Mouse (Mus musculus): ENCODE measurements around the gene Tcn2.
"Not testable (repeated sequence)": the region's sequence is repeated elsewhere in the genome, so short reads cannot be mapped to it uniquely, and the experiment has no call there.

Gene Tcn2

GRCm38 (mm10) chr11:3931511-3932211 is at the start of gene Tcn2:
Gene Tcn2, minus strand, starts transcription at chr11:3932159.
- no peak for DNase-seq (ENCODE audit: extremely low spot score, low read depth, low spot score)

- DNase-seq (ENCODE audit: extremely low spot score, low read depth, low spot score) = no peak
These were observed 49.6 kb upstream of the Tcn2 start for GRCm38 (mm10) chr11:3981536-3981935.

GRCm38 (mm10) chr11:3978421-3978820 is 46.5 kb upstream of the Tcn2 start:
- DNase-seq (ENCODE audit: extremely low spot score, low read depth, low spot score) = no peak

- no peak for DNase-seq (ENCODE audit: extremely low spot score, low read depth, low spot score)
These were observed 44.7 kb upstream of the Tcn2 start, which contains the start of gene 4930556J24Rik for GRCm38 (mm10) chr11:3976678-3977077. Gene 4930556J24Rik, minus strand, starts transcription at chr11:3976778.

- DNase-seq (ENCODE audit: extremely low spot score, low read depth, low spot score) = no peak
These were observed 42.4 kb upstream of the Tcn2 start for GRCm38 (mm10) chr11:3974311-3974710.

GRCm38 (mm10) chr11:3973081-3973480 is 41.1 kb upstream of the Tcn2 start:
- DNase-seq (ENCODE audit: extremely low spot score, low read depth, low spot score) = no peak

- DNase-seq (ENCODE audit: extremely low spot score, low read depth, low spot score) = no peak
These were observed 38.4 kb upstream of the Tcn2 start for GRCm38 (mm10) chr11:3970361-3970760.

- no peak for DNase-seq (ENCODE audit: extremely low spot score, low read depth, low spot score)
These were observed 37.9 kb upstream of the Tcn2 start for GRCm38 (mm10) chr11:3969837-3970236.

- DNase-seq (ENCODE audit: extremely low spot score, low read depth, low spot score) = no peak
These were observed 32.6 kb upstream of the Tcn2 start for GRCm38 (mm10) chr11:3964416-3965172.

GRCm38 (mm10) chr11:3963610-3964415 is 31.9 kb upstream of the Tcn2 start, which contains the start of gene Pes1:
Gene Pes1, plus strand, starts transcription at chr11:3963975.
- peak; percentile 97 for DNase-seq (ENCODE audit: extremely low spot score, low read depth, low spot score)

GRCm38 (mm10) chr11:3963155-3963554 is 31.2 kb upstream of the Tcn2 start:
- no peak for DNase-seq (ENCODE audit: extremely low spot score, low read depth, low spot score)

- no peak for DNase-seq (ENCODE audit: extremely low spot score, low read depth, low spot score)
These were observed 29.8 kb upstream of the Tcn2 start for GRCm38 (mm10) chr11:3961761-3962160.

- no peak for DNase-seq (ENCODE audit: extremely low spot score, low read depth, low spot score)
These were observed 28.9 kb upstream of the Tcn2 start for GRCm38 (mm10) chr11:3960901-3961300.

GRCm38 (mm10) chr11:3955371-3955770 is 23.4 kb upstream of the Tcn2 start:
- not testable (repeated sequence) for DNase-seq (ENCODE audit: extremely low spot score, low read depth, low spot score)

GRCm38 (mm10) chr11:3954876-3955275 is 22.9 kb upstream of the Tcn2 start:
- DNase-seq (ENCODE audit: extremely low spot score, low read depth, low spot score) = not testable (repeated sequence)

- no peak for DNase-seq (ENCODE audit: extremely low spot score, low read depth, low spot score)
These were observed 14.4 kb upstream of the Tcn2 start for GRCm38 (mm10) chr11:3946386-3946785.

- DNase-seq (ENCODE audit: extremely low spot score, low read depth, low spot score) = no peak
These were observed 9.4 kb upstream of the Tcn2 start for GRCm38 (mm10) chr11:3941371-3941770.

GRCm38 (mm10) chr11:3937321-3937874 is 5.4 kb upstream of the Tcn2 start:
- DNase-seq (ENCODE audit: extremely low spot score, low read depth, low spot score) = no peak

GRCm38 (mm10) chr11:3936318-3936717 is 4.4 kb upstream of the Tcn2 start:
- no peak for DNase-seq (ENCODE audit: extremely low spot score, low read depth, low spot score)

- DNase-seq (ENCODE audit: extremely low spot score, low read depth, low spot score) = no peak
These were observed 3.2 kb upstream of the Tcn2 start for GRCm38 (mm10) chr11:3935135-3935534.

GRCm38 (mm10) chr11:3933756-3934285 is 1.9 kb upstream of the Tcn2 start:
- no peak for DNase-seq (ENCODE audit: extremely low spot score, low read depth, low spot score)
